Mouse (Mus musculus): ENCODE results near the gene Zfp217.

- TF ChIP-seq EP300 (IDR thresholded peaks at IDR 0.05; ENCODE audit: insufficient read depth, low read depth, low read length) (no peak), CTCF (IDR thresholded peaks at IDR 0.05) (no peak)
Observed at GRCm38 (mm10) chr2:170184175-170184983, 36.5 kb upstream of the Zfp217 start.

All from heart, adult 2 months (tissue).